Mouse (Mus musculus): ENCODE measurements at regions not wholly inside any gene's neighbourhood (a gene's known extent, or its start where the extent isn't known, plus 50 kb on each side); places are given as distances from the start of the nearest gene placed in this dataset.

DNA sequence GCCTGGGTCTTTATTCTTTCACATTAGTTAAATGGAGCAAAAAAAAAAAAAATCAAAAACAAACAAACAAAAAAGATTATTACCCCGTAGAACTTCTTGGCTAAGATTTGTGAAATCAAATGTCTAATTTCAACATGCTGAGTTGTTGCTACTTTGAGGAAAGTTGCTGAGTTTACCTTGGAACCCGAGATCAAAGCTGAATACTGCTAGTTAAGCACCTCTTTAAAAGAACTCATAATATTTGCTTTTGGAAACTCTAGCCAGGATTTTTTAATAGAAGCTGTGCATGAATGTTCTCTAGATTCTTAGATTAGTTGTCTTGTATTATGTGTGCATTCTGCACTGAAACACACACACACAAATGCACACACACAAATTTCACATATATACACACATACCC is 385.4 kb upstream of the Adamts9 start:
- no peak for TF ChIP-seq CTCF (conservative IDR thresholded peaks at IDR 0.05 in 1 of 2, IDR thresholded peaks at IDR 0.05 in 1 of 2; ENCODE audit: low read depth in 2 of 2, low read length in 2 of 2)
- TF ChIP-seq CHD1 (IDR thresholded peaks at IDR 0.05; ENCODE audit: low read depth, low read length): no peak
- no peak for TF ChIP-seq USF1 (IDR thresholded peaks at IDR 0.05; ENCODE audit: low read depth, low read length)
- TF ChIP-seq POLR2AphosphoS2 (IDR thresholded peaks at IDR 0.05; ENCODE audit: low read depth, low read length): no peak
- TF ChIP-seq UBTF (IDR thresholded peaks at IDR 0.05; ENCODE audit: low read depth, low read length): no peak
- TF ChIP-seq MAX (IDR thresholded peaks at IDR 0.05; ENCODE audit: low read length): no peak
- no peak for TF ChIP-seq MAFK (IDR thresholded peaks at IDR 0.05; ENCODE audit: insufficient replicate concordance, low read length)
- no peak for TF ChIP-seq POLR2A (IDR thresholded peaks at IDR 0.05; ENCODE audit: low read depth, low read length)
